Mouse (Mus musculus) urinary bladder, adult 18-20 months (tissue): ENCODE data around the gene Olfr104-ps.

Experiments used
- DNase-seq, 2 experiments: peaks; one replicate each; pipeline ENCODE4 v3.0.0; 2022; ENCODE audit warnings: low spot score in 2 of 2, mixed read lengths in 2 of 2

Olfr104-ps gene

DNA sequence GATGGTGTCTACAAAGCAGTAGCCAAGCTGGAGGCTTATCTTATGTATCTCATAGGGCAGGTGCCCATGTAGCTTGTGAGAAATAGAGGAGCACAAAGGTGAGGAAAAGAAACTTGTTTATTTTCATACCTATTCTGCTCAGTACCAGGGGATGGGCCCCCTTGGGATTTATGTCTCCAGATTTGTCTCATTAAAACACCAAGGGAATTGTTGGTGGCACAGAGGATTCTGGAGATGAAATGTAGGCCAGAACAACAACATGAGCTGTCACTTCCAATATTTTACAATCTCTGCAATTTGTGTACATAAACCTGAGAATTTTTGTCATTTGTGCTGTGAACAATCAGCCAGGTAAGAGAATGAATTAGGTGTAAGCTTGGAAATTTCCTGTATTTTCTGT is at the start of gene Olfr104-ps:
Gene Olfr104-ps (plus strand): TSS at position 301 of the 400 bp plus-strand sequence.
- no peak for DNase-seq

DNA sequence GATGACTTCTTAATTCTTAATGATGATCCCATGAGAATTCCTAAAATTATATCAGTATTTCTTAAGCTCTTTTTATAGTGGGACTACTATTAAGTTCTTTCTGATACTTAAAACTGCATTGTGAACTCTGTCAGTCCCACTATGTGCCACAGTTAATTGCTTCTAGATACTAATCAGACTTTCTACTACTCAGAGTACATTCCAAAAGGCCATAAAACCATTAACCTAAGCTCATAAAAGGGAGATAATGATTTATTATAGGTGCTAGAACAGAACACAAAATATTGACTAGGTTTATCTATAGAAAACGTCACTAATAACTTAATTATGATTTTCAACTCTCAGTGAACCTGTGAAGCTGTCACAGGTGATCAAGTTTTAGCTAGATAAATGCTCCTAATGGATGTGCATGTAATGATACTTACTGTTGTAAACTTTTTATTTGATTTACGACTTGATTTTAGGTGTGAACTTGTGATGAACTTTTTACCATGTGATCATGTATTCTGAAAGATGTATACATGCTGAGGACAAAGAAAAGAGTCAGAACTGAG is 49.2 kb upstream of the Olfr104-ps start:
- DNase-seq: no peak

DNA sequence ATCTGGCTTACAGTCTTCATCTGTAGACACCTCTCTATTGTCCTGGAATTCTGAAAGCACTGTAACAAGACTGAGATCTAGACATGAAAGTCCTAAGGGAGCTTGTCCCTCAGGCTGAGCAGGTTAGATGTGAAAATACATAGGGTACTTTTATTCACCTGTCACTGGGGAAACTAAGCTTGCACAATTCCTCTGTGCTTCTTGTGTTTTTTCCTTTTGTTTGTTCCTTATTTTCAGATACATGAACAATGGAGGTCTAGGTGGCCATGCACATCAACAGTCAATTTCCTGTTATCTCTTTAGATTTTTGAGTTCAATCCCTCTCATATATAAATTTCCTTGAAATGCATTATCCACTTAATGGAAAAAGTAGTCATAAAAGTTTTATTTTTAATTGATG is 42.4 kb upstream of the Olfr104-ps start, which contains the start of gene Olfr102:
Gene Olfr102 (minus strand): TSS at position 101 of the 400 bp plus-strand sequence.
- DNase-seq: no peak

DNA sequence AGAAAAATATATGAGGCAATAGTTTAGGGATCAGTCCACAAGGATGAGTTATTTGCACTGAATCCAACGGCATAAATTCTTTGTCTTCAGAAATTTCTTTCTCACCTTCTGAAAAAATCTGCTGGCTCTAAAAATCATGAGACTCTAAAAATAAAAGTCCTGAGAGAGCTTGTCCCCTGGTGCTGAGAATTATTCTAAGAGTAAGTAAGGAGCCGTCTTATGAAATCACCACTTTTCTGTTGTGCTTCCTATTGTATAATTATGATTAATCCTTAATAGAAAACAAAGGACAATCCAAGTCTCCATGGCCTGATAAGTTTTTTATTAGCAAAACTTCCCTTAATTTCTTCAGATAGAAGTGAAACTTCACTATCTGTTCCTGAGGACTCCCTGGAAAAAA is 19.8 kb upstream of the Olfr104-ps start, which contains the start of gene Olfr103:
Gene Olfr103 (minus strand): TSS at position 101 of the 400 bp plus-strand sequence.
- no peak for DNase-seq

DNA sequence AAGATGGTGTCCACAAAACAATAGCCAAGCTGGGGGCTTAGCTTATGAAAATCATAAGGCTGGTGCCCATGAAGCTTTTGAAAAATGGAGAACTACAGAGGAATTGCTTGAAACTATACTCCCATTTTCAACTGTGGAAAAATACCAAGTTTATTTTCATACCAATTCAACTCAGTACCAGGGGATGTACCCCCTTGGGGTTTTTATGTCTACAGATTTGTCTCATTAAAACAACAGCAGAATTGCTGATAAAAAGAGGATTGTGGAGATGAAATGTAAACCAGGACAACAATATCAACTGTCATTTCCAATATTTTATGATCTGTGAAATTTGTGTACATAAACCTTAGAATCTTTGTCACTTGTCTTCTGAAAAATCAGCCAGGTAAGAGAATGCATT is 19.4 kb downstream of the Olfr104-ps start, which contains the start of gene Olfr105-ps:
Gene Olfr105-ps (plus strand): TSS at position 301 of the 400 bp plus-strand sequence.
- no peak for DNase-seq

DNA sequence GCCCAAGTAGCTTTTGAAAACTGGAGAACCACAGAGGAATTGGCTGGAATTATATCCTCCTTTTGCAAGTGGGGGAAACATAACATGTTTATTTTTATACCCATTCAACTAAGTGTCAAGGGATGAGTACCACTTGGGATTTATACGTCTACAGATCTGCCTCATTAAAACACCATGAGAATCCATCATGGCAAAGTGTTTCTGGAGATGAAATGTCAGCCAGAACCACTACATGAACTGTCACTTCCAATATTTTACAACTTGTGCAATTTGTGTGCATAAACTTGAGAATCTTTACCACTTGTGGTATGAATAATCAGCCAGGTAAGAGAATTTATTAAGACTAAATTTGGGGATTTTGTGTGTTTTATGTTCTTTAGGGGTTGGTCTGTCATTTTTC is 30.7 kb downstream of the Olfr104-ps start, which contains the start of gene Olfr106-ps:
Gene Olfr106-ps (plus strand): TSS at position 301 of the 400 bp plus-strand sequence.
- no peak for DNase-seq

DNA sequence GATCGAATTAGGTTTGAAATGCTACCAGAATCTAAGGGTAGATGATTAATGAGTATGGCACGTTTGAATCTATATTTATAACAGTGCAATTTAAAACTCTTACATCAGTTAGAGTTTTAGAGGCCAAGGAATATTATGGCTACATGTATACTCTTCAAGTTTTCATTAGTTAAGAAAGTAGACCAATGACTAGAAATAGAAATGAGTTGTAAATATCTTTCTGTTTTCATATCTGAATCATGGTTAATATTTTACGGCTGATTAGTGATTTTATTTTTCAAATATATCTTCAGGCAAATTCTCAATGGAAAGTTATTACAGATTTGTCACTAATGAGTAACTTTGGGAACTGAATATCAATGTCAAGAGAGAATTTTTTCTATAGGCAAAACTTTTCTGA is 39.5 kb downstream of the Olfr104-ps start, which contains the start of gene Olfr107:
Gene Olfr107 (plus strand): TSS at position 301 of the 400 bp plus-strand sequence.
- DNase-seq: no peak

DNA sequence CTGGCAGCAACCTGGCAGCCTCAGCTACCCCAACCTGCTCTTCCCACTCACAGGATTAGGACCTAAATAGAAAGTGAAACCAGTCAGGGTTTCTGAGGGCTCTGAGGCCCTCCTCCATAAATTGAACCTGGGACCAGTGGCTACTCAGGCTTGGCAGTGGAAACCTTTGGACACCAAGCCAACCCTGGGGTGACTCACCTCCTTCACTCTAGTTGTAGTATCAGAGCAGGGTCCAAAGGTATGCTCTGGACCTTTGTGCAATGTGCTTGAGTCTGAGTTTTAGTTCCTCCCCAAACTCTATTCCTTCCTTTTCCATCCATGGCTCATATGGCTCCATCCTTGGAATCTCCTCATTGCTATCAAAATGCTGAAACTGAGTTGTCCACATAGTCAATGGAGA is 54.0 kb downstream of the Olfr104-ps start:
- DNase-seq: no peak
